Mouse (Mus musculus): ENCODE results near the gene Cd59b. TPM values are rescaled to one million over a fixed set of nuclear protein-coding genes. Genes with fewer than 3 reads are reported as not detected.
"Not testable (repeated sequence)": the region's sequence is repeated elsewhere in the genome, so short reads cannot be mapped to it uniquely, and the experiment has no call there.

The Cd59b gene
- total RNA-seq, 2 experiments from 2014 or later: not detected

DNA sequence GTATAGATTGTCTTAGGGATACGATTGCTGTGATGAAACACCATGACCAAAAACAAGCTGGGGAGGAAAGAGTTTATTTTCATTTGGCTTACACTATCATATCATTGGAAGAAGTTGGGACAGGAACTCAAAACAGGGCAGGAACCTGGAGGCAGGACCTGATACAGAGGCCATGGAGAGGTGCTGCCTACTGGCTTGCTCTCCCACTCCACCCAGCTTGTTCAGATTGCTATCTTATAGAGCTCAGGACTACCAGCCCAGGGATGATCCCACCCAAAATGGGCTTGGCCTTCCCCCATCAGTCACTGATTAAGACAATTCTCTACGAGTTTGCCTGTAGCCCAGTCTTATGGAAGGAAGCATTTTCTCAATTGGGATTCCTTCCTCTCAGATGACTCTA is 5.5 kb upstream of the Cd59b start:
- ATAC-seq (ENCODE audit: poor library complexity, severe bottlenecking): no peak

DNA sequence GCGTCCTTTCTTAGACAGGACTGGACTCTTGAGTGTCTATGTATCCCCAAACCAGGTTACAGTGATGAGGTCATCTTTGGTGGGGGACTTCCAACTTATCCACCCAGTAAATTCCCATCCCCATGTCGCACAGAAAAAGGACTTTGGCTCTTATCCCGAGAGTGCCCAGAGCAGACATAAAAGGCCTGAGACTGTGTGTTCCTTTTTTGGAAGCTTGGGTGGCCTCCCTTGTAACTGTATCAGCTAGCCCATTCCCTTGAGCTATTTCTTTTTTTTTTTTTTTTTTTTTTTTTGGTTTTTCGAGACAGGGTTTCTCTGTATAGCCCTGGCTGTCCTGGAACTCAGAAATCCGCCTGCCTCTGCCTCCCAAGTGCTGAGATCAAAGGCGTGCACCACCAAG is 4.1 kb upstream of the Cd59b start, which contains the start of gene Gm10912:
Gm10912 (plus strand) TSS at position 301 of the 400 bp plus-strand sequence.
- not testable (repeated sequence) for ATAC-seq (ENCODE audit: poor library complexity, severe bottlenecking)

- ATAC-seq (ENCODE audit: poor library complexity, severe bottlenecking): not testable (repeated sequence)
Observed at GRCm38 (mm10) chr2:104068450-104068849, 1.2 kb upstream of the Cd59b start, which contains the start of gene Gm10799. Gm10799 (minus strand) TSS chr2:104068550.

- ATAC-seq (ENCODE audit: poor library complexity, severe bottlenecking): peak; percentile 43
Observed at GRCm38 (mm10) chr2:104078285-104078684, 8.6 kb downstream of the Cd59b start.

- ATAC-seq (ENCODE audit: poor library complexity, severe bottlenecking): not testable (repeated sequence)
Observed at GRCm38 (mm10) chr2:104081436-104082050, 11.9 kb downstream of the Cd59b start.

GRCm38 (mm10) chr2:104082474-104082873 is 12.8 kb downstream of the Cd59b start:
- no peak for ATAC-seq (ENCODE audit: poor library complexity, severe bottlenecking)

DNA sequence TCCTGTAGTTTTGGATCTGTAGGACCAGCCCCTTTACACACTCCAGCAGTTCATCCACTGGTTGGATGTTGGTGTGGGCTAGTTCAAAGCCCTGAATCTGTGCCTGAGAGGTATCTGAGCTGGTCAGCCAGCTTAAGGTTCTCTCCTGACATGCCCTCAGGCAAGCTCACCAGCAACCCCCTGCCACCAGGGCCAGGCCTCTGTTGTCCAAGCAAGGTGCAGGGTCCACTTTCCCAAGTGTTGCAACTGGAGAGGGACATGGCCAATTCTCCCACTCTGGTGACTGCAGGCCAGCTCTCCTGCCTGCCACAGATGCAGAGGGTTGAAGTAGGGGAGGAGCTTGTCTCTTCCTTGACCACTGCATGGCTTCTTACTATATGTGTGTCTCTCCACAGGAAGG is 14.4 kb downstream of the Cd59b start:
- ATAC-seq (ENCODE audit: poor library complexity, severe bottlenecking): not testable (repeated sequence)

DNA sequence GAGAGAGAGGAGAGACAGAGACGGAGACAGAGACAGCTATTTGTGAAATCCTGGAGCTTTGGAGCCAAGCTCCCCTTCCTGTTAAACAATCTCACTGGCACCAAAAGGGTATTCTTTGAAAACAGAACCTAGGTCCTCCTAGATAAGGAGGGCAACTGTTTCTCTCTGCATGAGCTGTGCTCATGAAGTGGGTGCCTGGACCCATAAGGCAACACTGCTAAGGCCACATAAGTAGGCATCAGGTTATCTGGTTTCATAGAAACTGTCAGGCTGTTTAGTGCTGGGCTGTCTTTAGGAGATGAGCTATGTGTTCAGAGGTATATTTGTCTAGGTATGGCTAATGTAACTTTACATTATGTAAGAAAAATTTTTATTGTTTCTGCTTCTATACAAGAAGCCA is 17.9 kb downstream of the Cd59b start:
- ATAC-seq (ENCODE audit: poor library complexity, severe bottlenecking): not testable (repeated sequence)

DNA sequence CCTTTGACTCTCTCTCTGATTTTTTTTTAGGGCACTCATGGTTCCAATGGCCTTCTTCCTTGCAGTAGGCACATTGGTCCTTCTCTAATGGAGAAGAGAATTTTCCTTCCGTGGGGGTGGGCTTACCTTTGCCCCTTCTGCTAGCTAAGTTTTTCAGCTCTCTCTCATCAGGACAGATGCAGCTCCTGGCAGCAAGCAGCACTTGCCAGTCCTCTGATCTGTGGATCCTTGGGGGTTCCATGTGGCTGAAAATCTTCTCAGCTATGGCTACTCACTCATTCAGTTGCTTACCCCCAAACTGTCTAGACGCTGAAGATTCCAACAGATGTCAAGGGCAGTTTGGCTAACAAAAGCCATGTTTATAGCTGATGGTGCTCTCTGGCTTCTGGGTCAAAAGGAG is 23.7 kb downstream of the Cd59b start:
- ATAC-seq (ENCODE audit: poor library complexity, severe bottlenecking): no peak

DNA sequence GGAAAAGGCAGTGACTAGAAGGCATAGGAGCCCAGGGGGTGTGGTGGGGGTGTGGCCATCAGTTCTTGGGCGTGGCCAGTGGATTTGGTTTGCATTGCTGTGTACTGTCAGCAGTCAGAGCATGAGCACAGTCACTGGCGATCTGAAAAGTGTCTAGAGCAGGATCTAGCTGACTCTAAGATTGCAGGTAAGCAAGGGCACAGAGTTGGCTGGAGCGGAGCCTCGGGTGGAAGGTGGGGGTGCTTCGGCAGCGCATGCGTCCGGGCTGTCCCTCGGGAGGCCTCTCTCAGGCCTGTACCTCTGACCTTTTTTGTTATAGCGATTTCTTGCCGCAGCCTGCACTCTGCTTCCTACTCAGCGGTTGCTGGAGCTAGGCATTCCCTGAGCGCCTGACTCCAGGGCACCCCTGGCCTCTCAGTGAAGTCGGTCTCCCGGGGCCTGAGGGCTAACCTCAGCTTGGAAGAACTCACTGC is 26.1 kb downstream of the Cd59b start, which contains the start of gene Cd59a:
Cd59a (plus strand) TSS at position 61 of the 473 bp plus-strand sequence.
- peak; percentile 81 for ATAC-seq (ENCODE audit: poor library complexity, severe bottlenecking)

DNA sequence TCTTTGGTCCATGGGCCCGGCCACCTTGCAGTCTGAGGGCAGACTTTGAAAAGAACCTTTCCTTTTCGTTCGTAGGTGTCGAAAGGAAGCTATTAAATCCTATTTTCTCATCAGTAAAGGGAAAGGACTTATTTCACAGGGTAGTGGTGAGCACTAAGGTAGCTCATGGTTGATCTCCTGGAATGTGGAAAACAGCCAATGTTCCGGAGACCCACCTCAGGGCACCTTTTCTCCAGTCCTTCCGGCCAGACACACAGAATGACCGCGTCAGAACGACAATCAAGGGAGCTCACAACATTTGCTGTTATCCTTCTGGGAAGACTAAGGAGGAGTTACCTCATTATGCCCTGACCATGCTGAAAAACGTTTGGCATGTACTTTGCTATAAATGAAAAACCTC is 26.6 kb downstream of the Cd59b start:
- ATAC-seq (ENCODE audit: poor library complexity, severe bottlenecking): no peak

DNA sequence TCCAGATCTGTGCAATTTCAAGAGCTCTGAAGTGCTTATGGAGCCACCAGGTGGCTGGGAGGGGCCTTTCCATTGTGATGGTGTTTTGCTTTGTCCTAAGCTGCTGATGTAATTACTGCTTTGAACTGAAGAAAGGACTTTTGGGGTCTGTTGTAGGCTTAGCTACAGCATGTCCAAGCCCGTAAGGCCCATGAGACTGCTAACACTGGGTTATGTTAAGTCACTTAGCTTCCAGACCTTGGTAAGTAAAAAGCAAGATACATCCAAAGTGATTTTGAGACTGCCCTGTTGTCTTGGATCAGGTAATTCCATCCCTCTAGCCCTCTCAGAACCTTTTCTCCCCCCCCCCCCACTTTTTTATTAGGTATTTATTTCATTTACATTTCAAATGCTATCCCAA is 27.1 kb downstream of the Cd59b start:
- not testable (repeated sequence) for ATAC-seq (ENCODE audit: poor library complexity, severe bottlenecking)

DNA sequence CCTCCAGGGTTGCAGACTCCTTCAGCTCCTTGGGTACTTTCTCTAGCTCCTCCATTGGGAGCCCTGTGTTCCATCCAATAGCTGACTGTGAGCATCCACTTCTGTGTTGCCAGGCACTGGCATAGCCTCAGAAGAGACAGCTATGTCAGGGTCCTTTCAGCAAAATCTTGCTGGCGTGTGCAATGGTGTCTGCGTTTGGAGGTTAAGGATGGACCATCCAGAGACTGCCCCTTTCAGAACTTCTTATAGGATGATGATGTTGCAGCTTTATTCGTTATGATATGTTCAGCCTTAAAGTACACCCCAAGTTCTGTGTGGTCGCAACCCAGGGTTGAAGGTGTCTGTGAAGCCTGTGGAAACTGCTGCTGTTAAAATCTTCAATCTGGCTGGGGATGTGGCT is 27.7 kb downstream of the Cd59b start:
- ATAC-seq (ENCODE audit: poor library complexity, severe bottlenecking): not testable (repeated sequence)

- ATAC-seq (ENCODE audit: poor library complexity, severe bottlenecking): peak; percentile 39
Observed at GRCm38 (mm10) chr2:104098529-104099230, 29.0 kb downstream of the Cd59b start.

- ATAC-seq (ENCODE audit: poor library complexity, severe bottlenecking): no peak
Observed at GRCm38 (mm10) chr2:104099231-104099585, 29.6 kb downstream of the Cd59b start.

DNA sequence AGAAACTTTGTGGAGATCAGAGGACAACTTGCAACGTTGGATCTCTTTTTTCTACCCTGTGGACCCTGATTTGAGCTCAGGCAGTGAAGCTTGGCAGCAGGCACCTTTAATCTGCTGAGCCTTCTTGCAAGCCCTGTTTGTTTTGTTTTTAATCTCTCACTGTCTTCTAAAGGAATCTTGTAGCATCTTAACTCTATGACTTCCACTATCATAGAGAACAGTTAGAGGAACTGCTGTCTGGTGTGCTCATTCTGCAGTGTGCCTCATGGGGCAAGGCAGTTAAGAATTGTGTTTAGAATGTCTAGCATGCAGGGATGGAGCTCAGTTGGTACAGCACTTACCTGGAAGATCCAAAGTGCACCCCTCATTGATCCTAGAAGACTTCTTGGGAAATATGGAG is 30.3 kb downstream of the Cd59b start:
- ATAC-seq (ENCODE audit: poor library complexity, severe bottlenecking): no peak

- ATAC-seq (ENCODE audit: poor library complexity, severe bottlenecking): no peak
Observed at GRCm38 (mm10) chr2:104104800-104105199, 35.2 kb downstream of the Cd59b start.

GRCm38 (mm10) chr2:104109021-104109420 is 39.4 kb downstream of the Cd59b start:
- ATAC-seq (ENCODE audit: poor library complexity, severe bottlenecking): not testable (repeated sequence)

DNA sequence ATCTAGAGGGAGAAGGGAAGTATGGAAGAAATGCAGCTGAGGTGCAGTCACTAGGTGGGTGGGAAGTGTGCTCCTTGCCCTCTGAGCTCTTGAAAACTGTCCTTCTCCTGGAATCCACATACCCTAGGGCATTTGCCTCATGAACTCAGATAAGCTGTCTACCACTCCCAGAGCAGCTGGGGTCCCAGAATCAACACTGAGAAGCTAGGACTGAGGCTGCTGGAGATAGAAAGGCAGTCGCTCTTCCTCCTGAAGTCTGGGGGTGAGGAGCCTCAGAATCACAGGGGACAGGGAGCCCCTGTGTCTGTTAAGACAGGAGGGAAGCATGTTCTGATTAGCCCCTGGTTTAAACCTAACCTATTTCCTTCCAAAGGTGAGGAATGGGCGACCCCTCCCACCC is 39.9 kb downstream of the Cd59b start:
- no peak for ATAC-seq (ENCODE audit: poor library complexity, severe bottlenecking)

DNA sequence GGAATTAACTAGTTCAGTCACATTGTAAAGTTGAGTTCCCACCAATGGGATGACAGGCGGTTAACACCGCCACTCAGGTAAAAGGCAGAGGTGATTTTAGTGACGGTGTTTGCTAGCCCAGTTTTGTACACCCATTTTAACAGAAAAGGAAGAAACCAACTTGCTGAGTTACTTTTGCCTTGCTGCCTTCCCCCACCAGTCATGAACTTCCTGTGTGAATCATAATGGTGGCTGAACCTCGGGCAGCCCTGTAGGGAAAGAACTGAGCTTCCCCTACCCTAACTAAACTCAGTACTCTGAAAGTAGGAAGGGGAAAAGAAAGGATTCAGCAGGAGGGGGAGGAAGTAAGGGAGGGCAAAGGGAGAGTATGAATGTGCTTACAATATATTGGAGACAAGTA is 40.4 kb downstream of the Cd59b start:
- ATAC-seq (ENCODE audit: poor library complexity, severe bottlenecking): no peak

- ATAC-seq (ENCODE audit: poor library complexity, severe bottlenecking): not testable (repeated sequence)
Observed at GRCm38 (mm10) chr2:104111170-104111797, 41.6 kb downstream of the Cd59b start.

DNA sequence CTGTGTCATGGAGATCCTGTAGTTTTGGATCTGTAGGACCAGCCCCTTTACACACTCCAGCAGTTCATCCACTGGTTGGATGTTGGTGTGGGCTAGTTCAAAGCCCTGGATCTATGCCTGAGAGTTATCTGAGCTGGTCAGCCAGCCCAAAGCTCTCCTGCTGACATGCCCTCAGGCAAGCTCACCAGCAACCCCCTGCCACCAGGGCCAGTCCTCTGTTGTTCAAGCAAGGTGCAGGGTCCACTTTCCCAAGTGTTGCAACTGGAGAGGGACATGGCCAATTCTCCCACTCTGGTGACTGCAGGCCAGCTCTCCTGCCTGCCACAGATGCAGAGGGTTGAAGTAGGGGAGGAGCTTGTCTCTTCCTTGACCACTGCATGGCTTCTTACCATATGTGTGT is 43.9 kb downstream of the Cd59b start:
- not testable (repeated sequence) for ATAC-seq (ENCODE audit: poor library complexity, severe bottlenecking)
